Mouse (Mus musculus) thymus, adult 18-20 months (tissue): ENCODE results near the gene Tpp1.

Experiments
- DNase-seq, 2 experiments: peaks; one replicate each; pipeline ENCODE4 v3.0.0; 2022; ENCODE audit warnings: mixed read lengths in 2 of 2

The Tpp1 gene

GRCm38 (mm10) chr7:105726144-105726979 is 25.7 kb downstream of the Tpp1 start:
- no peak for DNase-seq

GRCm38 (mm10) chr7:105721916-105722315 is 30.1 kb downstream of the Tpp1 start:
- DNase-seq = no peak

- no peak for DNase-seq
Observed at GRCm38 (mm10) chr7:105715366-105715765, 36.7 kb downstream of the Tpp1 start.

GRCm38 (mm10) chr7:105708733-105709132 is 43.3 kb downstream of the Tpp1 start:
- no peak for DNase-seq

GRCm38 (mm10) chr7:105703816-105704215 is 48.2 kb downstream of the Tpp1 start:
- DNase-seq = no peak

- DNase-seq = no peak
Observed at GRCm38 (mm10) chr7:105703184-105703583, 48.9 kb downstream of the Tpp1 start.
